Mouse (Mus musculus): ENCODE data around the gene Tanc1. TPM values are rescaled to one million over a fixed set of nuclear protein-coding genes. Genes with fewer than 3 reads are reported as not detected.

Gene Tanc1
- polyA plus RNA-seq, 2 experiments, result 1.1 to 1.3 TPM

GRCm38 (mm10) chr2:59737368-59737767, 125.5 kb downstream of the Tanc1 start:
- Histone ChIP-seq H3K4me1 (replicated peaks; ENCODE audit: control insufficient read depth in 2 of 2, insufficient read depth in 2 of 2, low read length in 1 of 2) (peaks cover 0 to 3% of the 10 kb centered on the region in 2 experiments; a peak in 1 of 4 replicates), H3K4me2 (ENCODE audit: low read depth) (no peak overlapping the region), H3K9me3 (ENCODE audit: control insufficient read depth, low read length) (no peaks in the 10 kb centered on the region), H3K27me3 (ENCODE audit: control insufficient read depth, insufficient read depth, low read length) (no peaks in the 10 kb centered on the region), H3K9ac (replicated peaks) (no peak overlapping the region), H3K27ac (no peak overlapping the region), H3K4me3 (ENCODE audit: insufficient read depth in 1 of 2, low read depth in 2 of 2, low read length in 2 of 2) (no peak overlapping the region), H3K36me3 (replicated peaks; ENCODE audit: control insufficient read depth, insufficient read depth, low read depth) (no peaks in the 10 kb centered on the region)
- WGBS (ENCODE audit: insufficient replicate concordance), result 60% methylated on average over 6 of the region's 6 CpGs
- DNase-seq (ENCODE audit: low read depth in 3 of 3, low spot score in 3 of 3) (no peak), ATAC-seq (ENCODE audit: insufficient read depth) (no peak)
- TF ChIP-seq CTCF (IDR thresholded peaks at IDR 0.05; ENCODE audit: low read depth) (no peak), EP300 (IDR thresholded peaks at IDR 0.05; ENCODE audit: low read depth) (no peak)

DNA sequence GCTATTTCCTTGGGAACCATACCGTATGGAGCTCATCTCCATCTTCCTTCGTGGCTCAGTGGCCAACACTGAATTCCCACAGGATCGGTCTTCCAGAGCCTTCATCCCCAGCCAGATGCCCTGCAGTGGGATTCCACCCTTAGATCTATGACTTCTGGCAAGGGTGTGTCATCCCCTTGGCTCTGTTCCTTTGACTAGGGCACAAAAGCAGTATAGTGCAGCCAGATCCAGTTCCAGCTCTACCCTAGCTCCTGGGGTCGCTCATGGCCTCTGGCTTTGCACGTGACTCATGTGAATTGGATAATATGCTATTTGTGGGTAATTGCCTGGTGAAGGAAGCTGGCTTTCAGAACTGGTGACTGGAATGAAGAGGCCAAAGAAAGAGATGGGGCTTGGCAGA, 126.5 kb downstream of the Tanc1 start:
- WGBS (ENCODE audit: insufficient replicate concordance), result 69% methylated on average over 5 of the region's 5 CpGs
- no peak overlapping the region for H3K4me3 ChIP-seq (ENCODE audit: insufficient read depth in 1 of 2, low read depth in 2 of 2, low read length in 2 of 2)
- H3K4me1 ChIP-seq (replicated peaks; ENCODE audit: control insufficient read depth in 2 of 2, insufficient read depth in 2 of 2, low read length in 1 of 2), result peaks cover 0 to 8% of the 10 kb centered on the region in 2 experiments; a peak in 1 of 4 replicates
- H3K9me3 ChIP-seq (ENCODE audit: control insufficient read depth, low read length), result no peaks in the 10 kb centered on the region
- no peaks in the 10 kb centered on the region for H3K36me3 ChIP-seq (replicated peaks; ENCODE audit: control insufficient read depth, insufficient read depth, low read depth)
- no peak overlapping the region for H3K27ac ChIP-seq
- H3K9ac ChIP-seq (replicated peaks), result no peak overlapping the region
- no peak for TF ChIP-seq EP300 (IDR thresholded peaks at IDR 0.05; ENCODE audit: low read depth)
- TF ChIP-seq CTCF (IDR thresholded peaks at IDR 0.05; ENCODE audit: low read depth), result no peak
- no peaks in the 10 kb centered on the region for H3K27me3 ChIP-seq (ENCODE audit: control insufficient read depth, insufficient read depth, low read length)
- ATAC-seq (ENCODE audit: insufficient read depth) (no peak), DNase-seq (ENCODE audit: low read depth in 3 of 3, low spot score in 3 of 3) (no peak)
- H3K4me2 ChIP-seq (ENCODE audit: low read depth), result no peak overlapping the region

DNA sequence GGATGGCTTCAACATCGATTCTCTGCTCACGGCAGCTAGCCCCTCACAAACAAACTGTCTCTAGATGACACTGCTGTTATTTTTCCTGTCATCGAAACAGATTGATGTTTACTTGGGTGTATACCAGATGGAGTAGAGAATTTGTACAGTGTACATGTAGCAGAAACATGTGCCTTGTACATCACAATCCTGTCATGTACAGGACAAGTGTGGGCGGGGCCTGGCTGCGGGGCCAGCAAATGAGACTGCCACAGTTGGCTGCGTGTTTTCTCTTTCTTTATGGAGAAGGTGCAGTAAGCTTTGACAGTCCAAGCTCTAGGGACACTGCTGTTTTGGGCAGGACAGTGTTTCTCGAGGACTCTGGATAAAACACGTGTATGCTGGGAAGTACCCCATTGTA, 127.2 kb downstream of the Tanc1 start:
- ATAC-seq (ENCODE audit: insufficient read depth), result no peak
- Histone ChIP-seq H3K36me3 (replicated peaks; ENCODE audit: control insufficient read depth, insufficient read depth, low read depth) (no peaks in the 10 kb centered on the region), H3K27ac (no peak overlapping the region), H3K9ac (replicated peaks) (no peak overlapping the region), H3K4me2 (ENCODE audit: low read depth) (no peak overlapping the region), H3K4me3 (ENCODE audit: insufficient read depth in 1 of 2, low read depth in 2 of 2, low read length in 2 of 2) (no peak overlapping the region), H3K9me3 (ENCODE audit: control insufficient read depth, low read length) (no peaks in the 10 kb centered on the region), H3K4me1 (replicated peaks; ENCODE audit: control insufficient read depth in 2 of 2, insufficient read depth in 2 of 2, low read length in 1 of 2) (peaks cover 0 to 8% of the 10 kb centered on the region in 2 experiments; a peak in 1 of 4 replicates), H3K27me3 (ENCODE audit: control insufficient read depth, insufficient read depth, low read length) (no peaks in the 10 kb centered on the region)
- DNase-seq (ENCODE audit: low read depth in 3 of 3, low spot score in 3 of 3), result no peak
- TF ChIP-seq EP300 (IDR thresholded peaks at IDR 0.05; ENCODE audit: low read depth), result no peak
- no peak for TF ChIP-seq CTCF (IDR thresholded peaks at IDR 0.05; ENCODE audit: low read depth)
- WGBS (ENCODE audit: insufficient replicate concordance), result 69% methylated on average over 8 of the region's 8 CpGs

DNA sequence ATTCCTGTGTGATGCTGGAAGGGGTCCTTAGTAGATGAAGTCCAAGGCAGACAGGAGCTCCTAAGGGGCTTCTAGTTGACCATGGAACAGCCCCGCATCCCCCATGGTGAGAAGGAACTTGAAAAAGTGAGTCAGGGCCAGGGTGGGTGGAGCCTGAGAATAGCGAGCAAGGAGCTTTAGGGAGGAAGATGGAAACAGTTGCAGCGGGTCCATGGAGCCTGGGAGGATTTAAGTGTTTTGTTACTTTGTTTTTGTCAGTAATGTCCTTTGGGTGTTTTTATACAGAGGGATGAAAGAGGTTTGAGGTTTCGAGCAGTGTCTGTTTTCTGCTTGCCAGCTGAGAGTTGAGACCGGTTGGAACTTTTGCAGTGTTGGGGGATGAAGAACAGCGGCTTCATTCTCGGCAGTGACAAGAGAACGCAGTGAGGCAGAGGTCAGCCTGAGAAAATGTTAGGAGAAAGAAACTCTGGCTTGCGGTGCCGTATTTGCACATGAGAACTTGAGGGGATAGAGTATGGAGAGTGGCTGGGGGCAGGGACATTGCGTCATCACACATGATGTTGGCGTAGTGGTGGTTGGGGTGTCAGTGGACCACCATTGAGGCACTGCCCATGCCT, 130.8 kb downstream of the Tanc1 start:
- H3K4me3 ChIP-seq (ENCODE audit: insufficient read depth in 1 of 2, low read depth in 2 of 2, low read length in 2 of 2), result no peak overlapping the region
- no peak overlapping the region for H3K27ac ChIP-seq
- H3K27me3 ChIP-seq (ENCODE audit: control insufficient read depth, insufficient read depth, low read length), result no peaks in the 10 kb centered on the region
- peaks cover 0 to 12% of the 10 kb centered on the region in 2 experiments; a peak in 1 of 4 replicates for H3K4me1 ChIP-seq (replicated peaks; ENCODE audit: control insufficient read depth in 2 of 2, insufficient read depth in 2 of 2, low read length in 1 of 2)
- DNase-seq (ENCODE audit: low read depth in 3 of 3, low spot score in 3 of 3) (no peak), ATAC-seq (ENCODE audit: insufficient read depth) (no peak)
- no peak overlapping the region for H3K4me2 ChIP-seq (ENCODE audit: low read depth)
- TF ChIP-seq CTCF (IDR thresholded peaks at IDR 0.05; ENCODE audit: low read depth) (no peak), EP300 (IDR thresholded peaks at IDR 0.05; ENCODE audit: low read depth) (no peak)
- 63% methylated on average over 12 of the region's 12 CpGs for WGBS (ENCODE audit: insufficient replicate concordance)
- no peaks in the 10 kb centered on the region for H3K36me3 ChIP-seq (replicated peaks; ENCODE audit: control insufficient read depth, insufficient read depth, low read depth)
- no peak overlapping the region for H3K9ac ChIP-seq (replicated peaks)
- no peaks in the 10 kb centered on the region for H3K9me3 ChIP-seq (ENCODE audit: control insufficient read depth, low read length)

DNA sequence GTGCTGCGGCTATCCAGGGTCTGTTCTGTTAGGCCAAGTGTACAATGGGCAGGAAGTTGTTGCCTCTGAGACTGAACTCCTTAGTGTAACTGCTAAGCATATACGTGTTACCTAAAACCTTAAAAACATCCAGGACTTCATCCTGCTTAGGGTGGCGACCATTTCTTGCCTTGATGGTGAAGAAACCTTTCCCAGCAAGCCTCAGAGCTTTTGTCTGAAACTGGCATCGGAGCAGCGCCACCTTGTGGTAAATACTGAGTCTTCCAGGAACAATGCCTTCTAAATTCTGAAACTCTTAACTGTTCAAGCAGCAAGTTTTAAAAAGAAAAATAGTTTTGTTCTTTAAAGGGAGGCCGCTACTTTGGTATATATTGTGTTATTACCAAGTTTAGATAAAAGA, 133.6 kb downstream of the Tanc1 start:
- peak in 2 of 3 experiments; percentile 9 to 16 for DNase-seq (ENCODE audit: low read depth in 3 of 3, low spot score in 3 of 3)
- Histone ChIP-seq H3K9ac (replicated peaks) (no peak overlapping the region), H3K27me3 (ENCODE audit: control insufficient read depth, insufficient read depth, low read length) (no peaks in the 10 kb centered on the region), H3K27ac (no peak overlapping the region), H3K4me1 (replicated peaks; ENCODE audit: control insufficient read depth in 2 of 2, insufficient read depth in 2 of 2, low read length in 1 of 2) (peaks cover 0 to 12% of the 10 kb centered on the region in 2 experiments; a peak in 1 of 4 replicates), H3K4me2 (ENCODE audit: low read depth) (no peak overlapping the region), H3K36me3 (replicated peaks; ENCODE audit: control insufficient read depth, insufficient read depth, low read depth) (no peaks in the 10 kb centered on the region), H3K9me3 (ENCODE audit: control insufficient read depth, low read length) (no peaks in the 10 kb centered on the region), H3K4me3 (ENCODE audit: insufficient read depth in 1 of 2, low read depth in 2 of 2, low read length in 2 of 2) (no peak overlapping the region)
- ATAC-seq (ENCODE audit: insufficient read depth), result no peak
- TF ChIP-seq CTCF (IDR thresholded peaks at IDR 0.05; ENCODE audit: low read depth) (peak; percentile 70), EP300 (IDR thresholded peaks at IDR 0.05; ENCODE audit: low read depth) (no peak)
- WGBS (ENCODE audit: insufficient replicate concordance), result 22% methylated on average over 6 of the region's 6 CpGs
